Mouse (Mus musculus) hematopoietic multipotent progenitor cell, adult 10-12 weeks (in vitro differentiated cells): ENCODE data around the gene Gm43064. TPM values are rescaled to one million over a fixed set of nuclear protein-coding genes. Genes with fewer than 3 reads are reported as not detected.

Source experiments
- polyA plus RNA-seq: library from polyadenylated mRNA; stranded (reverse); fragments of >175 nt; gene quantifications from 2 replicates; pipeline ENCODE4 v1.2.3, GENCODE M21; 2012; ENCODE audit warnings: low replicate concordance

Gene Gm43064
- 0.42 and 0.99 TPM in 2 replicates for polyA plus RNA-seq

DNA sequence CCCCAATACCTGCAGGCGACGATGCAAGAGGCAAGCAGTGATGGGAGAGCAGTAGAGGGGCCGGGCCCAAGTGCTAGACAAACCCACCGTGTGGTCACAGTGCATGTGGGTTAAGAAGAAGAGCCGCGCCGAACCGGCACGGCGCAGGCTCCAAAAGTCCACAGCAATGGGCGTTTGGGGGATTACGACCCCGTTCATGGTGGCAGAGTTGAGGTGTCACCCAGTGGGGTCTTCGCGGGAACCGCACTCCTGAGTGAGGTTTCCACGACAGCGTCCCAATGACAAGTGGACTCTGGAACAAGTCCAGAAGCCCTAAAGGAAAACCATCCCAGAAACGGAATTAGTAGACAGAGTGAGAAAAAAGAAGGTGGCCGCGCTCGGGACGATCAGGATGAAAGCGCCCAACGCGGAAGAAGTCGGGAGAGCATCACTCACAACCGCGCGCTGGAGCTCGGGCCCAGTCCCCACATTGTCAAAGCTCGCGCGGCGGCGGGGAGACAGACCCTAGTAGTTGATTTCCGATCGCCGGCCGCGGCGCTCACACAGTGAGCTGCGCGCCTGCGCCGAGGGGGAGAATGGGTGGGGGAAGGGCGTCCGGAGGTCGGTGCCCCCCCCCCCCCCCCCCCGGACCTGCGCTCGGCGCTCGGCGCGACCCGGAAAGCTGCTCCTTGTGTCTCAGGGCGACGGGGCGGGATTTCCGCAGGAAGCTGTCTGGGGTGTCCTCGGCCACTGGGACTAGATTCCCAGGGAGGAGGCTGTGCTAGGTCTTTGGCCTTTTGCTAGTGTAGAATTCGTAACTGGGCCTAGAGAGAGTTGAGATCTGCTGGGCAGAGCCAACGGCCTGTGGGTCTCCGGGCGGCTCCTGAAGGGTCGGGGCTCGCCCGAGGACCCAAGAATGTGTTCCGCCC, at the start of gene Gm43064, which contains the start of the genes Dclre1b and Ap4b1:
Gene Gm43064, plus strand, starts transcription at position 683 of the 908 bp plus-strand sequence.
Gene Dclre1b, minus strand, starts transcription at position 554 of the 908 bp plus-strand sequence.
Gene Ap4b1, plus strand, starts transcription at position 630 of the 908 bp plus-strand sequence.

DNA sequence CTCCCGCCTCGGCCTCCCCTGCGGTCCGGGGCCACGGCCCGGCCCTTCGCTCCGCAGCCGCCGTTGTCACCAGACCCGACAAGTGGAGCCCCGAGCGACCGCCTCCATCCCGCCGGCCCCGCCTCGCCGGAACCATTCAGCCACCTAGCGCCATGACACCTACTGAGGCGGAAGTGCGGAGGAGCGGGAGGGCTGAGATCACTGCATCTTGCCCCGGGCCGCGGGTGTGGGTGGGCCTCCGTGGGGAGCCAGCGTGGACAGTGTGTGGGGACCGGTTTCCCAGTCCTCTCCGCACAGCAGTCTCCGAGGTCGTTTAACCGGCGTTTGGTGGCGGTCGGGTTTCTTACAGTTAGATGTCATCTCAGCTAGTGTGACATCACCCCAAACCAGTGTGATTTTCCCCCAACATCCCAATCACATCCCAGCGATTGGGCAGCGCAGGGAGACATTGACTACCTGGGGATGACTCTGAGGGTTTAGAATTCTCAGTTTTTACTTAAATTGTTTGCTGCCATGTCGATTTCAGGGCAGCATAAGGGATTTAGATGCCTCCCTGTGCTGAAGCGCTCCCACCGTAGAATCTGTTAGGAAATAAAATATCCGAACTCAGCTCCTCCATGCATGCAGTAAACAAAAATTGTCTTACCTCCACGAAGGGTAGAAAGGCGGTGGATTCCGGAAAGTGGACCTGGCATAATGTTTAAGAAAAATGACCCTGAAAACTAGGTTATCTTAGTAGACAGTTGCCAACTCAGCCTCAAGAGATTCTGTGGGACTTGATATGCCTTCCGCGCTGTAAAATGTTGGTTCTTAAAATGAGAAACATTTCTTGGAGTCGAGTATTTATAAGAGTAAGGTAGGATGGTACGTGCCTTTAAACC, 17.9 kb upstream of the Gm43064 start, which contains the start of gene Hipk1:
Gene Hipk1, minus strand, starts transcription at position 334 of the 881 bp plus-strand sequence.

DNA sequence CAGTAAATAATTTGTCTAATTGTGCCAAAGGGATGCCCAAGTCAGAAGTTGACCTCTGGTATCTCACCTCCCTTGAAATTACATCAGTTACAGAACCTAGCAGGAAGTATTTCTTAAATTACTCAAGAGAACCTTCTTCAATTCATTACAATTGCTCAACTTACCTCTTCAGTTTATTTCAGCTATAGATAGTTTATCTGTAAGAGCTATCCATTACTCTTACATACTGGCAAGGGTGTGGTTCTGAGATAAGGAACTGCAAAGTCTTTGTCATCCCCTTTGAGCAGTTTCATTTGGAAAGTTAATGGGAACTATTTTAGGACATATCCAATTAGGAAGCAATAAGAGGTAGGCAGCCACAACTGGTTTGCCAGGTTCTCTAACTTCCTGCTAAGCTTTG, 23.1 kb downstream of the Gm43064 start, which contains the start of gene Bcl2l15:
Gene Bcl2l15, plus strand, starts transcription at position 176 of the 400 bp plus-strand sequence.

GRCm38 (mm10) chr3:103858881-103859801, 49.8 kb downstream of the Gm43064 start, which contains the start of gene Ptpn22:
Ptpn22 (plus strand) TSS chr3:103859795.

Other genes with a start within 250 kb of the Gm43064 start
- not detected in 2 replicates for gene Syt6, start 234.3 kb upstream of the Gm43064 start, polyA plus RNA-seq
- gene Atg4a-ps, start 163.5 kb upstream of the Gm43064 start, polyA plus RNA-seq: 0.09 TPM in 1 of 2 replicates, not detected in the other
- gene Olfml3, start 71.6 kb upstream of the Gm43064 start, polyA plus RNA-seq: 0.11 and 0.28 TPM in 2 replicates
- gene Gm10964, start 70.2 kb upstream of the Gm43064 start, polyA plus RNA-seq: not detected in 2 replicates
- 103 and 159 TPM in 2 replicates for gene Hipk1, start 18.0 kb upstream of the Gm43064 start, polyA plus RNA-seq
- 2.9 and 7.6 TPM in 2 replicates for gene Dclre1b, start 129 bp upstream of the Gm43064 start, polyA plus RNA-seq
- 4.0 and 4.4 TPM in 2 replicates for gene Ap4b1, start 53 bp upstream of the Gm43064 start, polyA plus RNA-seq
- gene Bcl2l15, start 23.0 kb downstream of the Gm43064 start, polyA plus RNA-seq: 0.10 and 0.31 TPM in 2 replicates
- gene Ptpn22, start 50.2 kb downstream of the Gm43064 start, polyA plus RNA-seq: 12.5 and 13.9 TPM in 2 replicates
- gene Rsbn1, start 104.5 kb downstream of the Gm43064 start, polyA plus RNA-seq: 22.5 and 50.8 TPM in 2 replicates
- gene Phtf1, start 158.5 kb downstream of the Gm43064 start, polyA plus RNA-seq: 14.5 and 34.7 TPM in 2 replicates